Mouse (Mus musculus) hindbrain, embryonic 10.5 days (tissue): Measurements from ENCODE around the gene Pik3c2b. TPM values are rescaled to one million over a fixed set of nuclear protein-coding genes. Genes with fewer than 3 reads are reported as not detected.
"Not testable (repeated sequence)": the region's sequence is repeated elsewhere in the genome, so short reads cannot be mapped to it uniquely, and the experiment has no call there.

Source experiments
- DNase-seq: peaks from one replicate; pipeline ENCODE4 v3.0.0-alpha.2; 2017; ENCODE audit warnings: low spot score
- H3K27ac ChIP-seq: fragments of 300-500 bp; sonication (generic); 2 replicates; pipeline ENCODE4 v1.5.1; 2016; ENCODE audit warnings: mild to moderate bottlenecking, moderate library complexity
- H3K27me3 ChIP-seq: fragments of 300-500 bp; sonication (generic); 2 replicates; pipeline ENCODE4 v1.6.1; 2016; ENCODE audit warnings: mild to moderate bottlenecking; ENCODE audit not compliant: poor library complexity, insufficient read depth, severe bottlenecking
- H3K36me3 ChIP-seq: fragments of 300-500 bp; sonication (generic); 2 replicates; pipeline ENCODE4 v1.6.1; 2016; ENCODE audit warnings: mild to moderate bottlenecking, moderate library complexity
- H3K4me1 ChIP-seq: fragments of 300-500 bp; sonication (generic); replicated peaks from 2 replicates; pipeline ENCODE4 v1.6.1; 2016; ENCODE audit warnings: mild to moderate bottlenecking
- H3K4me3 ChIP-seq: fragments of 300-500 bp; sonication (generic); 2 replicates; pipeline ENCODE4 v1.5.1; 2016; ENCODE audit warnings: mild to moderate bottlenecking, moderate library complexity
- H3K9me3 ChIP-seq: fragments of 300-500 bp; sonication (generic); 2 replicates; pipeline ENCODE4 v1.6.1; 2016; ENCODE audit warnings: mild to moderate bottlenecking, moderate library complexity
- WGBS: fragments of 180-500 bp; shearing (Covaris S2); methylation state at CpG from one replicate; pipeline ENCODE4 v1.1.7; 2016; 5-methylcytosine and 5-hydroxymethylcytosine counted together
- polyA plus RNA-seq: library from polyadenylated mRNA; unstranded; fragments of >200 nt; fragmentation: Nextera tagmentation; extraction: Ambion mirVana; gene quantifications from 2 replicates; pipeline ENCODE4 v1.2.1, GENCODE M21; 2016

Gene Pik3c2b
- 16.8 and 20.8 TPM in 2 replicates for polyA plus RNA-seq

- WGBS, result 3% methylated on average over 15 of the region's 15 CpGs
- peaks cover 53% of the 10 kb centered on the region for H3K4me1 ChIP-seq
- no peaks in the 10 kb centered on the region for H3K27me3 ChIP-seq
- no peaks in the 10 kb centered on the region for H3K9me3 ChIP-seq
- peak within 1 kb of the TSS; percentile 99 for H3K27ac ChIP-seq
- H3K4me3 ChIP-seq, result peak within 1 kb of the TSS; percentile 95
- no peak for DNase-seq
- H3K36me3 ChIP-seq, result no peaks in the 10 kb centered on the region
Measured at GRCm38 (mm10) chr1:133045011-133045860, at the start of gene Pik3c2b. Pik3c2b (plus strand) TSS chr1:133045667.

GRCm38 (mm10) chr1:133000347-133000746, 45.1 kb upstream of the Pik3c2b start:
- 96% methylated on average over 6 of the region's 6 CpGs for WGBS
- Histone ChIP-seq H3K9me3 (no peaks in the 10 kb centered on the region), H3K36me3 (peaks cover 100% of the 10 kb centered on the region), H3K27me3 (no peaks in the 10 kb centered on the region), H3K4me1 (no peaks in the 10 kb centered on the region), H3K4me3 (no peak overlapping the region), H3K27ac (no peak overlapping the region)
- no peak for DNase-seq

- Histone ChIP-seq H3K36me3 (peaks cover 98% of the 10 kb centered on the region), H3K4me1 (no peaks in the 10 kb centered on the region), H3K4me3 (no peak overlapping the region), H3K27me3 (no peaks in the 10 kb centered on the region), H3K9me3 (no peaks in the 10 kb centered on the region), H3K27ac (no peak overlapping the region)
- DNase-seq, result no peak
- 91% methylated on average over 3 of the region's 3 CpGs for WGBS
Measured at GRCm38 (mm10) chr1:133006571-133006970, 38.9 kb upstream of the Pik3c2b start.

- H3K9me3 ChIP-seq, result no peaks in the 10 kb centered on the region
- no peak overlapping the region for H3K4me3 ChIP-seq
- DNase-seq, result no peak
- no peaks in the 10 kb centered on the region for H3K4me1 ChIP-seq
- no peaks in the 10 kb centered on the region for H3K27me3 ChIP-seq
- 93% methylated on average over 12 of the region's 13 CpGs for WGBS
- H3K27ac ChIP-seq, result no peak overlapping the region
- peaks cover 96% of the 10 kb centered on the region for H3K36me3 ChIP-seq
Measured at GRCm38 (mm10) chr1:133011955-133012841, 33.3 kb upstream of the Pik3c2b start.

GRCm38 (mm10) chr1:133013331-133013730, 32.1 kb upstream of the Pik3c2b start:
- Histone ChIP-seq H3K27me3 (no peaks in the 10 kb centered on the region), H3K4me3 (no peak overlapping the region), H3K36me3 (peaks cover 96% of the 10 kb centered on the region), H3K4me1 (no peaks in the 10 kb centered on the region), H3K9me3 (no peaks in the 10 kb centered on the region), H3K27ac (no peak overlapping the region)
- no peak for DNase-seq

GRCm38 (mm10) chr1:133014196-133014595, 31.3 kb upstream of the Pik3c2b start:
- Histone ChIP-seq H3K4me3 (no peak overlapping the region), H3K36me3 (peaks cover 96% of the 10 kb centered on the region)
- 94% methylated on average over 1 of the region's 1 CpGs for WGBS

GRCm38 (mm10) chr1:133016775-133017428, 28.6 kb upstream of the Pik3c2b start:
- 97% methylated on average over 9 of the region's 9 CpGs for WGBS
- H3K36me3 ChIP-seq, result peaks cover 84% of the 10 kb centered on the region
- H3K27me3 ChIP-seq, result no peaks in the 10 kb centered on the region
- H3K4me3 ChIP-seq, result no peak overlapping the region
- H3K27ac ChIP-seq, result no peak overlapping the region
- H3K9me3 ChIP-seq, result no peaks in the 10 kb centered on the region
- peaks cover 5% of the 10 kb centered on the region for H3K4me1 ChIP-seq
- no peak for DNase-seq

More at GRCm38 (mm10) chr1:133014196-133014595, 31.3 kb upstream of the Pik3c2b start:
- Histone ChIP-seq H3K9me3 (no peaks in the 10 kb centered on the region), H3K4me1 (no peaks in the 10 kb centered on the region), H3K27ac (no peak overlapping the region), H3K27me3 (no peaks in the 10 kb centered on the region)
- DNase-seq, result no peak

GRCm38 (mm10) chr1:133018580-133018979, 26.9 kb upstream of the Pik3c2b start:
- peaks cover 78% of the 10 kb centered on the region for H3K36me3 ChIP-seq
- peaks cover 5% of the 10 kb centered on the region for H3K4me1 ChIP-seq
- DNase-seq, result no peak
- 88% methylated on average over 2 of the region's 2 CpGs for WGBS
- H3K4me3 ChIP-seq, result no peak overlapping the region
- no peaks in the 10 kb centered on the region for H3K27me3 ChIP-seq
- no peaks in the 10 kb centered on the region for H3K9me3 ChIP-seq
- H3K27ac ChIP-seq, result no peak overlapping the region

GRCm38 (mm10) chr1:133019312-133019711, 26.2 kb upstream of the Pik3c2b start:
- H3K4me1 ChIP-seq, result peaks cover 12% of the 10 kb centered on the region
- H3K9me3 ChIP-seq, result no peaks in the 10 kb centered on the region
- H3K4me3 ChIP-seq, result no peak overlapping the region
- no peaks in the 10 kb centered on the region for H3K27me3 ChIP-seq
- H3K36me3 ChIP-seq, result peaks cover 71% of the 10 kb centered on the region
- no peak overlapping the region for H3K27ac ChIP-seq
- no peak for DNase-seq

- no peaks in the 10 kb centered on the region for H3K27me3 ChIP-seq
- no peaks in the 10 kb centered on the region for H3K9me3 ChIP-seq
- no peak overlapping the region for H3K4me3 ChIP-seq
- H3K27ac ChIP-seq, result no peak overlapping the region
- whole genome bisulfite sequencing, result 70% methylated on average over 3 of the region's 3 CpGs
- no peak for DNase-seq
- peaks cover 62% of the 10 kb centered on the region for H3K36me3 ChIP-seq
- peaks cover 14% of the 10 kb centered on the region for H3K4me1 ChIP-seq
Measured at GRCm38 (mm10) chr1:133020137-133020894, 25.2 kb upstream of the Pik3c2b start.

- Histone ChIP-seq H3K27ac (no peak overlapping the region), H3K36me3 (peaks cover 51% of the 10 kb centered on the region), H3K27me3 (no peaks in the 10 kb centered on the region), H3K9me3 (no peaks in the 10 kb centered on the region), H3K4me1 (peaks cover 14% of the 10 kb centered on the region), H3K4me3 (no peak overlapping the region)
- DNase-seq, result no peak
- 95% methylated on average over 7 of the region's 7 CpGs for WGBS
Measured at GRCm38 (mm10) chr1:133021391-133021790, 24.1 kb upstream of the Pik3c2b start.

- Histone ChIP-seq H3K4me1 (peaks cover 14% of the 10 kb centered on the region), H3K36me3 (peaks cover 46% of the 10 kb centered on the region)
- 97% methylated on average over 2 of the region's 2 CpGs for WGBS
- not testable (repeated sequence) for H3K27ac ChIP-seq, H3K9me3 ChIP-seq, H3K4me3 ChIP-seq, DNase-seq, H3K27me3 ChIP-seq
Measured at GRCm38 (mm10) chr1:133021971-133022370, 23.5 kb upstream of the Pik3c2b start.
